Mouse (Mus musculus) stomach, embryonic 15.5 days (tissue): Measurements from ENCODE around the gene Cdk14. TPM values are rescaled to one million over a fixed set of nuclear protein-coding genes. Genes with fewer than 3 reads are reported as not detected.
A peak's percentile ranks its signal among the peaks of the same experiment; 100 is the strongest.

Experiments used
- ATAC-seq: fragments of 200-750 bp; cut with Nextera tagmentation; 2 replicates; pipeline ENCODE4 v1.8.0; 2017; ENCODE audit warnings: low read depth, moderate number of reproducible peaks, moderate TSS enrichment; ENCODE audit not compliant: insufficient read depth, low FRiP score
- H3K27ac ChIP-seq: fragments of 300-500 bp; sonication (generic); 2 replicates; pipeline ENCODE4 v1.5.1; 2015; ENCODE audit warnings: mild to moderate bottlenecking, inconsistent platforms
- H3K27me3 ChIP-seq: fragments of 300-500 bp; sonication (generic); replicated peaks from 2 replicates; pipeline ENCODE4 v1.6.1; 2015; ENCODE audit warnings: inconsistent platforms
- H3K36me3 ChIP-seq: fragments of 300-500 bp; sonication (generic); 2 replicates; pipeline ENCODE4 v1.6.1; 2015; ENCODE audit warnings: inconsistent platforms
- H3K4me1 ChIP-seq: fragments of 300-500 bp; sonication (generic); 2 replicates; pipeline ENCODE4 v1.6.1; 2015; ENCODE audit warnings: inconsistent platforms
- H3K4me2 ChIP-seq: fragments of 300-500 bp; sonication (generic); 2 replicates; pipeline ENCODE4 v1.6.1; 2015; ENCODE audit warnings: mild to moderate bottlenecking, inconsistent platforms
- H3K4me3 ChIP-seq: fragments of 300-500 bp; sonication (generic); replicated peaks from 2 replicates; pipeline ENCODE4 v1.5.1; 2015; ENCODE audit warnings: inconsistent platforms
- H3K9ac ChIP-seq: fragments of 300-500 bp; sonication (generic); 2 replicates; pipeline ENCODE4 v1.6.1; 2015; ENCODE audit warnings: inconsistent platforms
- H3K9me3 ChIP-seq: fragments of 300-500 bp; sonication (generic); 2 replicates; pipeline ENCODE4 v1.6.1; 2016; ENCODE audit warnings: inconsistent platforms
- WGBS: fragments of 180-500 bp; shearing (Covaris S2); methylation state at CpG from one replicate; pipeline ENCODE4 v1.1.7; 2015; 5-methylcytosine and 5-hydroxymethylcytosine counted together
- polyA plus RNA-seq: library from polyadenylated mRNA; unstranded; fragments of >200 nt; fragmentation: Nextera tagmentation; extraction: Ambion mirVana; gene quantifications from 2 replicates; pipeline ENCODE4 v1.2.1, GENCODE M21; 2015

Gene Cdk14
- polyA plus RNA-seq, 1 experiment from 2014 or later: 18.1 TPM

GRCm38 (mm10) chr5:4993192-4993601 is 426.9 kb downstream of the Cdk14 start:
- Histone ChIP-seq H3K36me3 (no peaks in the 10 kb centered on the region), H3K27ac (no peak overlapping the region), H3K4me1 (no peaks in the 10 kb centered on the region), H3K4me2 (no peak overlapping the region), H3K4me3 (no peak overlapping the region), H3K27me3 (no peaks in the 10 kb centered on the region), H3K9ac (no peak overlapping the region), H3K9me3 (no peaks in the 10 kb centered on the region)
- WGBS: 78% methylated on average over 4 of the region's 4 CpGs
- ATAC-seq: no peak

- no peak overlapping the region for H3K9ac ChIP-seq
- WGBS: 71% methylated on average over 2 of the region's 2 CpGs
- no peaks in the 10 kb centered on the region for H3K9me3 ChIP-seq
- no peak overlapping the region for H3K4me3 ChIP-seq
- ATAC-seq: no peak
- no peak overlapping the region for H3K4me2 ChIP-seq
- no peaks in the 10 kb centered on the region for H3K4me1 ChIP-seq
- no peak overlapping the region for H3K27ac ChIP-seq
- H3K27me3 ChIP-seq: no peaks in the 10 kb centered on the region
- H3K36me3 ChIP-seq: no peaks in the 10 kb centered on the region
Measured at GRCm38 (mm10) chr5:4991023-4991422, 429.1 kb downstream of the Cdk14 start.

DNA sequence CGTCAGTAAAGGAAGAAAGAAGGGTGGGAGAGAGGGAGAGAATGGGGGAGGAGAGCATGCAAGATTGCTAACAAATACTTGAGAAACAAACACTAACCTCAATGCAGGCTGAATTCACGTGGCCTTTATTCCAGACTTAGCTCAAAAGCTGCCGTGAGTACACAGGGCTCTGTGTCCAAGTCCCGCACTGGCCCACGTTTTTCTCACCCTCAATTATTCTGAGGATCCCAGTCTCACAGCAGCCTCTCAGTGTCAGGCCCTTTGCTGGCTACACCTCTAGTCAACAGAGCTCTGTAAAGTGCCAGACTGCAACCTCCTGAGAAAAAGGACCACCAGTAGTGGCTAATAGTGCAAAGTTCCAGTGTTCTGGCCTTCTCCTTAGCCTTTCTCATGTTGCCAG is 429.9 kb downstream of the Cdk14 start:
- no peak overlapping the region for H3K9ac ChIP-seq
- no peak overlapping the region for H3K27ac ChIP-seq
- 71% methylated on average over 5 of the region's 5 CpGs for WGBS
- no peak for ATAC-seq
- no peaks in the 10 kb centered on the region for H3K4me1 ChIP-seq
- H3K27me3 ChIP-seq: no peaks in the 10 kb centered on the region
- H3K36me3 ChIP-seq: no peaks in the 10 kb centered on the region
- no peak overlapping the region for H3K4me2 ChIP-seq
- no peaks in the 10 kb centered on the region for H3K9me3 ChIP-seq
- H3K4me3 ChIP-seq: no peak overlapping the region

GRCm38 (mm10) chr5:4986181-4986580 is 433.9 kb downstream of the Cdk14 start:
- H3K4me1 ChIP-seq: no peaks in the 10 kb centered on the region
- no peak overlapping the region for H3K27ac ChIP-seq
- no peaks in the 10 kb centered on the region for H3K27me3 ChIP-seq
- H3K4me3 ChIP-seq: no peak overlapping the region
- H3K36me3 ChIP-seq: no peaks in the 10 kb centered on the region
- WGBS: 86% methylated on average over 2 of the region's 2 CpGs
- no peak overlapping the region for H3K9ac ChIP-seq
- H3K4me2 ChIP-seq: no peak overlapping the region
- H3K9me3 ChIP-seq: no peaks in the 10 kb centered on the region
- no peak for ATAC-seq

DNA sequence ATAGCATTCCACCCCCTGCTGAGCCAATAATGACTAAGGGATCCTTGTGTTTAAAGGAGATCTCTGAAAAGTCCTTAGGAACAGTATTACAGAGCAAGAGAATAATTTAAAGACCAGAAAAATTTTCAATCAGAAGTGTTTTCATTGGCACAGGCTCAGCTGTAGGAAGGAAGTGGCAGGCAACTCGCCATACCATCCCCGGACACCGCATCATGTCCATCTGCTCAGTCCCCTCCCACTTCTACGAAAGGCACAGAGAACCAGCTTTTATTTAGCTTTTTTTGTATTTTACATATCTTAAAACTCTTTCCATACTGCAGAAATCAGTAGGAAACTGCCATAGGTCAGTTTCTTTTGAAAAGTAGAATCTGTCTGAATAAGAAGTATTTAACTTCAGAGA is 440.6 kb downstream of the Cdk14 start:
- ATAC-seq: no peak
- Histone ChIP-seq H3K9ac (no peak overlapping the region), H3K4me3 (no peak overlapping the region), H3K4me1 (no peaks in the 10 kb centered on the region), H3K9me3 (no peaks in the 10 kb centered on the region), H3K27ac (no peak overlapping the region), H3K27me3 (no peaks in the 10 kb centered on the region), H3K4me2 (no peak overlapping the region), H3K36me3 (no peaks in the 10 kb centered on the region)
- WGBS: 84% methylated on average over 4 of the region's 4 CpGs

DNA sequence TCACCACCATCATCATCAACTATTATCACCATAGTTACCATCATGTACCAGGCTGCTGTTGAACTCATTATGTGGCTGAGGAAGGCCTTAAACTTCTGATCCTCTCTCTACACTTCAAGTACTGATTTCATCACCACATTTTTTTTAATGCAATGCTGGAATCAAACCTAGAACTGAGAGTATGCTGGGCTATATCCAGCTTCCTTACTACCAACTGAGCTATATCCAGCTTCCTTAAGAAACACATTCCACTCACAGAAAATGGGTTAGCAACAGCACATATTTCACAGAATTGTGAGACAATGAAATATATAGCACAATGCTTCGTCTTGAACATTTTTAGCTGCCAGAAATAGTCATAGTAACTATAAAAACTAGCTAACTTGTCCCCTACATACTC is 446.7 kb downstream of the Cdk14 start:
- H3K4me3 ChIP-seq: no peak overlapping the region
- H3K4me1 ChIP-seq: no peaks in the 10 kb centered on the region
- WGBS: 90% methylated on average over 1 of the region's 1 CpGs
- ATAC-seq: no peak
- no peak overlapping the region for H3K9ac ChIP-seq
- no peaks in the 10 kb centered on the region for H3K9me3 ChIP-seq
- H3K27ac ChIP-seq: no peak overlapping the region
- H3K36me3 ChIP-seq: no peaks in the 10 kb centered on the region
- no peaks in the 10 kb centered on the region for H3K27me3 ChIP-seq
- no peak overlapping the region for H3K4me2 ChIP-seq

GRCm38 (mm10) chr5:4962063-4962610 is 458.0 kb downstream of the Cdk14 start:
- Histone ChIP-seq H3K27ac (no peak overlapping the region), H3K36me3 (no peaks in the 10 kb centered on the region), H3K4me2 (no peak overlapping the region), H3K9me3 (no peaks in the 10 kb centered on the region), H3K4me3 (no peak overlapping the region), H3K27me3 (no peaks in the 10 kb centered on the region), H3K4me1 (peaks cover 9% of the 10 kb centered on the region; the same call in 1 of the 2 replicates), H3K9ac (no peak overlapping the region)
- peak; percentile 61 for ATAC-seq
- 47% methylated on average over 15 of the region's 15 CpGs for WGBS

- H3K36me3 ChIP-seq: no peaks in the 10 kb centered on the region
- ATAC-seq: no peak
Measured at GRCm38 (mm10) chr5:4961636-4962035, 458.5 kb downstream of the Cdk14 start.

GRCm38 (mm10) chr5:4959446-4959845 is 460.7 kb downstream of the Cdk14 start:
- no peak overlapping the region for H3K9ac ChIP-seq

More at GRCm38 (mm10) chr5:4961636-4962035, 458.5 kb downstream of the Cdk14 start:
- Histone ChIP-seq H3K4me2 (no peak overlapping the region), H3K4me1 (peaks cover 9% of the 10 kb centered on the region; the same call in 1 of the 2 replicates), H3K9ac (no peak overlapping the region), H3K4me3 (no peak overlapping the region), H3K27ac (no peak overlapping the region), H3K9me3 (no peaks in the 10 kb centered on the region), H3K27me3 (no peaks in the 10 kb centered on the region)
- 91% methylated on average over 1 of the region's 1 CpGs for WGBS

GRCm38 (mm10) chr5:4955993-4956392 is 464.1 kb downstream of the Cdk14 start:
- 80% methylated on average over 7 of the region's 7 CpGs for WGBS
- Histone ChIP-seq H3K4me1 (peaks cover 9% of the 10 kb centered on the region; the same call in 1 of the 2 replicates), H3K4me3 (no peak overlapping the region), H3K4me2 (no peak overlapping the region), H3K9ac (no peak overlapping the region), H3K27ac (no peak overlapping the region), H3K36me3 (no peaks in the 10 kb centered on the region), H3K9me3 (no peaks in the 10 kb centered on the region), H3K27me3 (no peaks in the 10 kb centered on the region)
- ATAC-seq: no peak

More at GRCm38 (mm10) chr5:4959446-4959845, 460.7 kb downstream of the Cdk14 start:
- H3K36me3 ChIP-seq: no peaks in the 10 kb centered on the region
- H3K4me2 ChIP-seq: no peak overlapping the region
- H3K27ac ChIP-seq: no peak overlapping the region
- peaks cover 9% of the 10 kb centered on the region; the same call in 1 of the 2 replicates for H3K4me1 ChIP-seq
- no peak overlapping the region for H3K4me3 ChIP-seq
- WGBS: 23% methylated on average over 5 of the region's 5 CpGs
- H3K9me3 ChIP-seq: no peaks in the 10 kb centered on the region
- H3K27me3 ChIP-seq: no peaks in the 10 kb centered on the region
- no peak for ATAC-seq

- no peak overlapping the region for H3K4me2 ChIP-seq
- no peak overlapping the region for H3K4me3 ChIP-seq
- H3K36me3 ChIP-seq: no peaks in the 10 kb centered on the region
- no peaks in the 10 kb centered on the region for H3K9me3 ChIP-seq
- H3K27ac ChIP-seq: no peak overlapping the region
- WGBS: 71% methylated on average over 2 of the region's 2 CpGs
- H3K4me1 ChIP-seq: peaks cover 9% of the 10 kb centered on the region; the same call in 1 of the 2 replicates
- 0 out of 2 replicates have a peak, but pooled peaks have one; percentile 9 for ATAC-seq
- no peak overlapping the region for H3K9ac ChIP-seq
- H3K27me3 ChIP-seq: no peaks in the 10 kb centered on the region
Measured at GRCm38 (mm10) chr5:4955392-4955791, 464.7 kb downstream of the Cdk14 start.

DNA sequence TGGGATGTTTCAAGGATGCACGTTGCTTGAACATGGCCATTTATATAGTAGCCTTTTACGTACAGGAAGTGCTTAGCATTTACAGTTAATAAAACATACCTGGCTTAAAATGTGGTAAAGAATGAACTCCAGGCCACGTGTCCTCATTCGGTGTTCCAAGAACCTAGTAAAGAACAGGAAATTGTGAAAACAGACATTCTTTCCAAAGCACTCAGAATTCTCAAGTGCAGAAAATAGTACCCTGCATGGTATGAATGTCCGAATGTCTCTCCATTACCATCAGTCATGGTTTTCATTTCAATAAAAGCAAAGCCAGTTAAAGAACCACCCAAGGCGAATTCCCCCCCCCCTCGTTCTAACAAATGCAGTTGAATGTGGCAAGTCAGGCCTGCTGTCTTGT is 470.7 kb downstream of the Cdk14 start:
- 57% methylated on average over 7 of the region's 7 CpGs for WGBS
- Histone ChIP-seq H3K36me3 (no peaks in the 10 kb centered on the region), H3K9ac (no peak overlapping the region), H3K27ac (no peak overlapping the region), H3K9me3 (no peaks in the 10 kb centered on the region), H3K4me1 (no peaks in the 10 kb centered on the region), H3K4me2 (no peak overlapping the region), H3K27me3 (no peaks in the 10 kb centered on the region), H3K4me3 (no peak overlapping the region)
- no peak for ATAC-seq
